Comparison of ENCODE assay signal across 8 mouse cellular contexts in genomic region chr4:100793147-100793546, GRCm38 (mm10). TPM values are rescaled to one million over a fixed set of nuclear protein-coding genes. Genes with fewer than 3 reads are reported as not detected.
DNase-seq lines count a peak whose midpoint lies in the region; ATAC-seq lines count a peak whose summit lies in the region.

No protein-coding gene starts in this region.

- 0 out of 2 replicates have a peak, but pooled peaks cover 5% of the 10 kb centered on the region for H3K36me3 ChIP-seq in hindbrain, embryonic 10.5 days
- H3K36me3 ChIP-seq in hindbrain, embryonic 12.5 days = no peaks in the 10 kb centered on the region
- no peaks in the 10 kb centered on the region for H3K36me3 ChIP-seq in kidney, embryonic 16.5 days (ENCODE audit: insufficient read depth, low read length)

- DNase-seq in hindbrain, embryonic 10.5 days (ENCODE audit: low spot score) = peak; percentile 40
- peak; percentile 70 for DNase-seq in forelimb bud, embryonic 11.5 days (ENCODE audit: low read depth, low spot score)
- DNase-seq in lung, postnatal 4 days = peak; percentile 42 to 46
- DNase-seq in gastrocnemius, adult 18-20 months (ENCODE audit: low spot score) = no peak
- no peak for DNase-seq in adrenal gland, adult 2 months

- H3K27ac ChIP-seq in hindbrain, embryonic 10.5 days = peak overlapping the region; percentile 56; the same call in 1 of the 2 replicates
- no peak overlapping the region for H3K27ac ChIP-seq in hindbrain, embryonic 12.5 days
- H3K27ac ChIP-seq in kidney, embryonic 16.5 days (ENCODE audit: low read length) = peak overlapping the region; percentile 66

- H3K27me3 ChIP-seq in hindbrain, embryonic 10.5 days (ENCODE audit: insufficient read depth, poor library complexity, severe bottlenecking) = no peaks in the 10 kb centered on the region
- H3K27me3 ChIP-seq in hindbrain, embryonic 12.5 days = no peaks in the 10 kb centered on the region
- H3K27me3 ChIP-seq in kidney, embryonic 16.5 days (ENCODE audit: insufficient read depth, low read length) = no peaks in the 10 kb centered on the region

- no peak for ATAC-seq in hindbrain, embryonic 12.5 days (ENCODE audit: low FRiP score)
- peak; percentile 64; the same call in 1 of the 2 replicates for ATAC-seq in kidney, embryonic 16.5 days (ENCODE audit: low FRiP score, low TSS enrichment)
- ATAC-seq in granulocyte monocyte progenitor cell, adult 5-6 weeks (replicated peaks; ENCODE audit: poor library complexity, severe bottlenecking) = no peak

- H3K4me1 ChIP-seq in hindbrain, embryonic 10.5 days (replicated peaks) = peaks cover 73% of the 10 kb centered on the region
- peaks cover 47% of the 10 kb centered on the region for H3K4me1 ChIP-seq in hindbrain, embryonic 12.5 days
- H3K4me1 ChIP-seq in kidney, embryonic 16.5 days (ENCODE audit: insufficient read depth, low read length) = peaks cover 52% of the 10 kb centered on the region

- H3K4me2 ChIP-seq in hindbrain, embryonic 12.5 days (replicated peaks) = no peak overlapping the region
- no peak overlapping the region for H3K4me2 ChIP-seq in kidney, embryonic 16.5 days (replicated peaks; ENCODE audit: low read depth, low read length)

- 4% methylated on average over 2 of the region's 2 CpGs for WGBS in hindbrain, embryonic 10.5 days
- WGBS in hindbrain, embryonic 12.5 days = 5% methylated on average over 2 of the region's 2 CpGs
- WGBS in kidney, embryonic 16.5 days = 17% methylated on average over 2 of the region's 2 CpGs

- no peaks in the 10 kb centered on the region for H3K9me3 ChIP-seq in hindbrain, embryonic 10.5 days
- no peaks in the 10 kb centered on the region for H3K9me3 ChIP-seq in hindbrain, embryonic 12.5 days (replicated peaks)
- no peaks in the 10 kb centered on the region for H3K9me3 ChIP-seq in kidney, embryonic 16.5 days (ENCODE audit: low read length)

- no peak overlapping the region for H3K4me3 ChIP-seq in hindbrain, embryonic 10.5 days
- H3K4me3 ChIP-seq in hindbrain, embryonic 12.5 days = no peak overlapping the region
- H3K4me3 ChIP-seq in kidney, embryonic 16.5 days (ENCODE audit: low read length) = no peak overlapping the region

- H3K9ac ChIP-seq in hindbrain, embryonic 12.5 days = no peak overlapping the region
- H3K9ac ChIP-seq in kidney, embryonic 16.5 days (replicated peaks; ENCODE audit: low read length) = no peak overlapping the region

RNA-seq across cellular contexts. Expression of gene Cachd1, which starts 16.7 kb away (rescaled TPM):
- polyA plus RNA-seq in hindbrain, embryonic 10.5 days (2016; fragmentation: Nextera tagmentation; extraction: Ambion mirVana) = 28.1 and 28.7 TPM in 2 replicates
- polyA plus RNA-seq in hindbrain, embryonic 12.5 days (2016; fragmentation: Nextera tagmentation; extraction: Ambion mirVana) = 34.7 and 35.5 TPM in 2 replicates
- 12.0 and 17.9 TPM in 2 replicates for polyA plus RNA-seq in kidney, embryonic 16.5 days (2015; fragmentation: Nextera tagmentation; extraction: Ambion mirVana)
- 1 to 10 TPM; 3.2 to 4.1 TPM for total RNA-seq in gastrocnemius, adult 18-20 months (2021)
- not detected in 2 replicates for total RNA-seq in granulocyte monocyte progenitor cell, adult 5-6 weeks (2014; fragmentation: Nextera tagmentation)
- total RNA-seq in granulocyte monocyte progenitor cell, adult 5-6 weeks (2017) = 1.8 TPM in 1 of 2 replicates, not detected in the other
- 10 to 100 TPM; 12.6 to 13.9 TPM for total RNA-seq in adrenal gland, adult 2 months (2021)
- 22.4 and 25.3 TPM in 2 replicates for polyA plus RNA-seq in adrenal gland, adult 2 months (2012; rRNA removed)

Comparison
In these comparisons a context has a peak if more than half of its experiments do, and no peak if none do; other contexts are left out.
1. DNase-seq: peak in hindbrain, embryonic 10.5 days (single experiment), forelimb bud, embryonic 11.5 days (single experiment) and lung, postnatal 4 days (2 of 2); none in gastrocnemius, adult 18-20 months (single experiment) and adrenal gland, adult 2 months (single experiment).